Mouse (Mus musculus) lung, postnatal 25 days (tissue): Measurements from ENCODE around the gene Pmfbp1.
"Not testable (repeated sequence)": the region's sequence is repeated elsewhere in the genome, so short reads cannot be mapped to it uniquely, and the experiment has no call there.

Source experiments
- DNase-seq: peaks from one replicate; pipeline ENCODE4 v3.0.0; 2022; ENCODE audit warnings: low spot score

Pmfbp1 gene

DNA sequence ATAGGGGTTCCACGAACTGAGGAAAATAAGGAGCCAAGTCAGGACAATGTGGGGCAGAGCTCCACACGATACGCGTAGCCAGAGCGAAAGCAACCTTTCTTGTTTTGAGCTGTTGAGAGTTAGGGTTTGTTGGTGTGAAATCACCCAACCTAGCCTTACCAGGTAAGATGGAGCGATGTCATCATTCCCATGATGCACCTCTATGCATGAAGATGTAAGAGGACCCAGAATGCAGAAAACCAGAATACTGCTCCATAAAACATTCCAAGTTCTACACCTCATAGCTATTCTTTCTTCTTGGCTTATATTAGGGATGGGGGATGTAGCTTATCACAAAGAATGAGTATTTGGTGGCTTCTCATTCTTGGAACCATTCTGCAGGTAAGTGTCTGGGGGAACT is at the start of gene Pmfbp1:
Gene Pmfbp1 (plus strand): TSS at position 301 of the 400 bp plus-strand sequence.
- no peak for DNase-seq

DNA sequence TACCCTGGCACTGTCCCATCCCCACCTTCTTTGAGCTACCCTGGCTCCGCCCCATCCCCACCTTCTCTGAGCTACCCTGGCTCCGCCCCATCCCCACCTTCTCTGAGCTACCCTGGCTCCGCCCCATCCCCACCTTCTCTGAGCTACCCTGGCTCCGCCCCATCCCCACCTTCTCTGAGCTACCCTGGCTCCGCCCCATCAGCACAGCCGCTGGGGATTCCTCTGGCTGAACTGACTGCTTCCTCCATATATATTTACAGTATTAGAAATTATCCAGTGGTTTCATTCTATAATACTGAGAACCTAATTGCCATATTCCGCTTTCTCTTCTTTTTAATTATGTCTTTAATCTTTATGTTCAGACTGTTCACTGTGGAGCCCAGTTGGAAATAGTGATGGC is 46.9 kb upstream of the Pmfbp1 start:
- DNase-seq, result not testable (repeated sequence)

DNA sequence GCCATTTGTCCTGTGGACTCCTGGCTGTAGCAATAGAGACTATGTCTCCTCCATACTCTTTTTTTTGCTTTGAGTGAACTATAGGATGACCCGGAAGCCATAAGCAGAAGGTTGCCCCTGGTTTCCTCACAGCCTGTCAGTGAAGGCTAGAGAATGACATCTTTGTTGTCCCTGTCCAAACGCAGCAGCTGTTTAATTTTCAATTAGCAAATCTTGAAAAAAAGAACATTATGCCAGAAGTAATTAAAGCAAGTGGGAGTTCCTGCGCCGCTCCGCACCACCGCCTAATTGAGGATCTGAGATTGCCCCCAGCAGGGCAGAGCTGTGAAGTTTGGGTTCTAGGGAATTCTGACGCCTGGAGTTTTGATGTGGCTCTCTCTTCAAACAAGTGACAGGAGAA is 42.8 kb upstream of the Pmfbp1 start:
- no peak for DNase-seq

DNA sequence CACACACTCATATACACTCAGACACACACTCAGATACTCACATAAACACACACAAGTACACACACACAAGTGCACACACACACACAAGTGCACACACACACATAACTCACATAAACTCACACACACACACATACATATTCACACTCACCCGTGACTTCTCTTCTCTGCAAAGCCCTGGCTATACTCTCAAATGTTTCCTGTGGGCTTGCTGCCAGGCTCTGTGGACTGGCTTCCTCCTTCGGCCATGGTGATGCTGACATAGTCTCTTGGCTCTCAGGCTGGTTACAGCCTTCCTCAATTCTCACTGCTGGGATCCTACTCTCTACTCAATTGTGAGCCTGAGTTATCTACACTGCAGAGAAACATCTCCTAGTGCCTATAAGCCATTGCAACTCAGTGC is 38.7 kb upstream of the Pmfbp1 start:
- no peak for DNase-seq

DNA sequence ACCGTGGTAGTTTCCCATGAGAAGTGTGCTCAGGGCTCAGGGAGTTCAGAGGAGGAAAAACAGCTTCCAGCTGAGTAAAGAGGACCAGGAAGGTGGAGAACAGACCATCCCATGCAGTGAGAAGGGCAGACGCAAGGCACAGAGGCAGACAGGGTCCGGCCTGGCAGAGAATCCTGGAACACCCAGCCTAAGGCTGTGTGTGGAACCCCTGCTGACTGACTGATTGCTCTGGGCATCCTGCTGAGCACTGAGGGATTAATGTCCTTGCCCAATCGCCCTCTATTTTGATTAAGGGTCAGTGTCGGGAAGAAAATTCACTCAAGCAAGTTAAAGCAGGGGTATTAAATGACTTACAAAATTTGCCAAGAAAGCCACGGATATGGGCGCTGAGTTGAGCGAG is 36.4 kb upstream of the Pmfbp1 start:
- DNase-seq, result no peak

DNA sequence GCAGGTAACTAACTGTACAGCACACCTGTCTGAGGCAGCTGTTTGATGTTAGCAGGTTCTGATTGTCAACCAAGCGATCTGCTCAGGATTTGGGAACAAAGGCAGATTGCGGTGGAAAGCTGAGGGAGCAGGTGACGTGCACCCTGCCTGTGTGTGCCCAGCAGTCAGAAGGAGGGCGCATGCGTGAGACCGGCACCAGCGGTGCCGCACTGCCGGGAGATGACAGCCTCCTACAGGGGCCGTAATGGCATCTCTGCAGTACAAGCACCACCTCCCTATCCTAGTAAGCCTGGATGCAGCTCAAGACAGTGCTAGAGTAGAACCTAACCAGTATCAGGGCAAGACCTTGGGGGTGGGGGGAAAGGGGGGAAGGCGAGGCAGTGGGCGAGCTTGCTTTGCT is 35.2 kb upstream of the Pmfbp1 start:
- DNase-seq, result no peak

DNA sequence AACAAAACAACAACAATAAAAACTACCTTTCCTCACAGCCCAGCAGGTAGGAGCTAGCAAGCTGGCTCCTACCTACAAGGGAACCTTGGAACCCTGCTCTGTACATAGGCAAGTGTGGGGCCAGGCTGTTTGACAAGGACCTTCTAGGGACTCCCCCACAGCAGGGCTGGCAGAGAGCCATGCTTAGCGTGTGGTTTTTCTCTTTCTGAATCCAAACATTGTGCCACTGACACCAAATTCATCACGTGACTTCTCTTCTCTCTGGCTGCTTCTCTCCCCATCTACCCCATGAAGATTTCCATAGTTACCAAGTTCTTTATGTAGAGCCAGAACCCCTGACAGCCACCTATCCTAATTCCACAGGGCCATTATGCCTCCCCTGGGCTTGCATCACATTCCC is 30.8 kb upstream of the Pmfbp1 start:
- no peak for DNase-seq

DNA sequence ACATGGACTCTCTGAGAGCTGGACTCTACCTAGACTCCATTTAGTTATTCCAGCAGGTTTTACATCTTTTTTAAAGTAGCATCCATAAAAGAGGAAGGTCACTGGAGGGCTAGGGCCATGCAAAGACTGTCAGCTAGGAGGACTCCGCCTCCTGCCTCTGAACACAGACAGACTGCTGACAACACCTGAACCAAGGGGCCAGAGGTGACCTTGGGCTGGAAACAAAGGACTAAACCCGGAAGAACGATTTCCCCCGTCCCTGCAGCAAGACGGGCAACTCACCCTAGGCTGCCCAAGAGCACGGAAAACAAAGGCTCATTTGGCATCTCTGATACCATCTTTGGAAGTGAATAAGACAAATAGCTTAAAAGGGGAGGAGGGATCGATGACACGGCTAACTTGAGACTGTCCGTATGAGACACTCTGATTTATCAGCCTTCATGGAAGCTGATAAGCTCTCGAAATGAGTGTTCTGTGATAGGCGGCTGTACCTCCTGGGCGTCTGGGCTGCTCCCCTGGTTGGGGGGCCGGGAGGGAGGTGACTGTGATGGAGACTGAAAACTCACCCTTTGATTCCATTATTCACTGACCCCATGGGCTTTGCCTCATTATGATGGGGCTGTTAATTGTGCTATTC is 30.0 kb upstream of the Pmfbp1 start:
- no peak for DNase-seq

DNA sequence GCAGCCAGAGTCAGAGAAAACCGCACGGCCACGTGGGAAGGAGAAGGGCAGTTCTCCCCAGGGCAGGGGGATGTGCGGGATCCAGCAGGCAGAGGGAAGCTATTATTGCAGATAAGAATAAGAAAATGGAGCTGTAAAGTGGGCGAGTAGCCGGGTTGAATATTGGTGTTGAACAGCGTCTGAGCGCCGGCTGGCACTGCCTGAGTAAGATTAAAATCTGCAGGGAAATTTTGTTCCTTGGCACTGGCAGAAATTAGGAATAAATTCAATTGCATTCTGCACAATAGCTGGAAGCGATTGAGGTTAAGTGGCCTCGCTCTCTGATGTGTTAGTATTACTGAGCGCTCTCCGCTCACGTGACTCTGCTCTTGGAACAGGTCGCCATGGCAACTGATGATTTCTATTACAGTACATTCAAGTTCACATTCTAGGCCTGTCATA is 29.4 kb upstream of the Pmfbp1 start:
- DNase-seq, result peak; percentile 16

DNA sequence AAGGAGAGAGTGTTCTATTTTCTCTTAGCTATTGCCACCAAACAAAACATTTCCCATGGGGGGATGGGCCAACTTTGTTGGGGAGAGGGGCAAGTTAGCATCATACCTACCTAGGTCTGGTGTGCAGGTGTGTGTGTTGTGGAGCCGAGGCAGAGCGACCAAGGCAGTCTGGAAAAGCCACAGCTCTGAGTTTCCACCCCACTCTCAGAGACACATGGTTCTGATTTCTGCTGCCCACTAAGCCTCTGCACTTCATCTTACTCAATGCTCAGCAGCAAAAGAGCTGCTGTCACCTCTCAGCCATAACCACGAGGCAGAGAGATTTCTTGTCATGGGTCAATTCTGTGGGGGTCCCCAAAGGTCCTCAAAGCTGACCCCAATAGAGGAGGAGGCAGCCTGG is 28.8 kb upstream of the Pmfbp1 start:
- no peak for DNase-seq

DNA sequence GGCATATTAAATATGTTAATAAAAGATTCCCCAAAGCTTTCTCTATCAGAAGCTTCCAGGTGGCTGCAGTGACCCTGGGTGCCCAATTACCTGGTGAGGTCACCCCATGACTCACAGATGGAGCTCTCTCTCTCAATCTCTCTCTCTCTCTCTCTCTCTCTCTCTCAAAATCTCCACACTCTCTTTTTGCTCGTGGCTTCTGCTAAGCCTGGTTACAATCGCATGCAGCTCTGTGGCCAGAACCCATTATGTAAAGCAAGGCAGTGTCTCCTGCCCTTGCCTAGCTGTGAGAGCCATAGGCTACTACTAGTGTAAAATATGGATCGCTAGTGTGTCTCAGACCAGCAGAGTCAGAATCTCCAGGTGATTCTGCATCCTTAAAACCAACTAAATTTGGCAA is 28.1 kb upstream of the Pmfbp1 start:
- no peak for DNase-seq

DNA sequence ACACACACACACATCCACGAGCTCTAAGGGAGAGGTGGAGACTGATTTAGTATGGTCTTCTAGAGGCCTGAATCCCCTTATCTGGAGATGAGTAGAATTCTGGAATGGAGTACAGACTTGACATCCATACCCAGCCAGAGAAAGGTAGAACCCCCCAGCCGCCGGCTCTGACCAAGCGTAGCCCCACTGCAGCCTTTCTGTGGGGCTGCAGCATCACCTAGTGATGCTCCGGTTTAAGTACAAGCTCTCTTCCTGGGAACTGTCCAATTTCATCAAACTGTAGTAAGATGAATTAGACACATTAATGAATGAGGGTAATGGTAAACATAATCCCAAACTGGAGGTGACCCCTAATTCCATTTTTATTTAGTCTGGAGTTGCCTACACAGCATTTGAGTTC is 26.3 kb upstream of the Pmfbp1 start:
- no peak for DNase-seq

DNA sequence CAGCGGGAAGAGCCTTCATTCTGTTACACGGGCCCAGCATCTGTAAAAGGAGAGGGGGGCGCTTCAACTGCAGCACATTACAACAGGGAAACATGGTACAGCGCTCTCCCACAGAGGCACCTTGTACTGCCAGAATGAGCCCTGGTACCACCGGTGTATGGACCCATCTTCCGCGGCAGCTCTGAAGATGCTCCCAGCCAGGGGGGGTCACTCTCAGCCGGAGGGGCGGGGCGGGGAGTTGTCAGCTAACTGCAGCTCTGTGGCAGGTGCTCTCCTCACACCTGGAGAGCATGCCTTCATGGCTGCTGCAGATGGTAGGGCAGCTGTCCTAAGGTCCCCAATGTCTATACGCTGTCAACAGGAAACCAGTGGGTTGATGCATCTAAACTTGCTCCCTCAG is 25.7 kb upstream of the Pmfbp1 start:
- no peak for DNase-seq

DNA sequence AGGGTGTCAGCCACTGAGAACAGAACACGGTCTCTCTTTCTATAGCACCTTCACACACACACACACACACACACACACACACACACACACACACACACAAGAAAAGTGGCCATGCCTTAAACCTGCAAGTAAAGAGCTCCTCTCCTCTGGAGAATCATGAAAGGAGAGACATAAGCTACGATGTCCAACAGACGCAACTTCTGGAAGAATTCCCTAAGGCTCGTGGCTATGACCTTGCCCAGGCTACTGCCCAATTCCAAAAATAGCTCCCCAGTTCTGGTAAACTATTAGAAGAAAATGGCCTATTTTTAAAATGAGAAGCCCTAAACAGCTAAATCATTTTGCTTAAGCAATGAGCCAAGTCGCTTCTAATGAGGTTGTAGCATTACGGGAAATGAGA is 22.0 kb upstream of the Pmfbp1 start:
- no peak for DNase-seq

DNA sequence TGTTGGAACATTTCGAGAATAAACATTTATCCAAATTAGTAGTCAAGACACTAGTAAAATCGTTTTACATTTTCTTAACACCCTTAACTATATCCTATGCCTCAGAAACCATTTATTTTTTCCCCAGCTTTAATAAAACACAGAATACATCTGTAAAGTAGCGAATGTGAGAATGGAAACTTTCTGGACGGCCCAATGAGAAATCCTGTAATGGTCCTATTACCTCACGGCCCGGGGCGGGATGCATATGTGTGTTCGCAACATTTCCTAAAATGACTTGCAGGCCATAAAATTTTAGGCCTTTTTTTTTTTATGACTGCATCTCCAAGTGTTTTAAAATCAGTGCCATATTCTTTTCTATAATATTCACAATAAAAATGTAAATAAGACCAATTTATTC is 21.4 kb upstream of the Pmfbp1 start:
- no peak for DNase-seq

DNA sequence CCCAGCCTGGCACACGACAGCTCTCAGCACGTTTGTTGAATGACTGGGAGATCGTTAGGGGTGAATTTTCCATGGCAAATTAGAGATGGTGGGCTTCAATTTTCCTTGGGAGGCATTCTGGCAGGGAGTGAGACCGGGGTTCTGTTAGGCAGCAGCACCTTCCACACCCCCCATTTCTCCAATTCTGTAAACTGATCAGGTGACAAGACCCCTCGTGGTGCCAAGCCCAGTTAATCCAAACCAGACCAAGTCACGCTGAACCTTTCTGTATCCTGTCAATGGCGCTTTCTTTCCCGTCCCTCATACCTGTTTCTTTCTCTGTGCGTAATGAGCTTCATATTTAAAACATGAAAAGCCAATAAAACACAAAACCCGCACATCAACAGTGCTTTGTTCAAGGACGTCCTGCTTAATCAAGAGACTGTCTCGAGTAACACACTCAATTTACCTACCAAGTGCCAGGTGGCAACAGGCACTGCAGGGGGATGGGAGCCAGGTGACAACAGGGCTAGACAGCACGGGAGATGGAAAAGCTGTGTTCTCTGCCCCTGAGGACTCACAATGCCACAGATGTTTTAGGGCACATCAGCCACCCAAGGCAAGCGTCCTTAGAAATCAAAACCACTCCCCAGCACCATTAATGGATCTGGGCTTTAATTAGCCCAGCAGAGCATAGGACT is 19.2 kb upstream of the Pmfbp1 start:
- no peak for DNase-seq

DNA sequence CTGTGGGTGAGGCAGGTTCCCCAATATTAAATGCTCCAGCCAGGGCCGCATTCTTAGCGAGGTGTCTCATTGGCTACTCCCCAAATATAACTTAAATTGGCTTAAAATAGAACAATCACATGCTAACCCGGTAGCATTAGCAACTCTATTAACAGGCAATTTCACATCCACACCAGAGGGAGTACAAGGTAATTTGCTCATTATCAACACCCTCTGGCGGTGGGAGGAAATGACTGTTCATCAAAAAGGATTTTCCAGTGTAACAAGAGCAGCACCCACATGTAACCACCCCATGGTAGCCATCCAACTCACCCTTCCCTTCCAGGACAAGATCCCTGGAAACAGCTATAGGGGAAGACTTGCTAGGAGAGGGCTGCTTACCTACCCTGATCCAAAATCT is 18.4 kb upstream of the Pmfbp1 start:
- DNase-seq, result no peak

DNA sequence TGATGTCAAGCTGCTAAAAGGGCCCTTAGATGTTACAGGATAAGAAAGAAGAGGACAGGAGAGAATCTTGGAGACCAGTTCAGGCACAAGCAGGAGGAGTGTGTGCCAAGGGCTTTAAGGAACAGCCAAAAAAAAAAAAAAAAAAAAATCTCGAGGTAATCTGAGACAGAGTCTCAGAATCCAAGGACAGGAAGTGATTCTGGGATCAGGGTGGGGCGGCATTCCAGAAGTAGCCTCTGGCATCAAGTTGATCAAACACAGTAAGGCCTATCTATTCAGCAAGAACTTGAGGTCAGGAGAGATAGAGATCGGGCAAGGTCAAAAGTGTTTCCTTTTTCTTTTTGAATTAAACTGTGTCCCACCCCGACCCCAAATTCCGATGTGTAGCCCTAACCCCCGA is 15.2 kb upstream of the Pmfbp1 start:
- DNase-seq, result no peak

DNA sequence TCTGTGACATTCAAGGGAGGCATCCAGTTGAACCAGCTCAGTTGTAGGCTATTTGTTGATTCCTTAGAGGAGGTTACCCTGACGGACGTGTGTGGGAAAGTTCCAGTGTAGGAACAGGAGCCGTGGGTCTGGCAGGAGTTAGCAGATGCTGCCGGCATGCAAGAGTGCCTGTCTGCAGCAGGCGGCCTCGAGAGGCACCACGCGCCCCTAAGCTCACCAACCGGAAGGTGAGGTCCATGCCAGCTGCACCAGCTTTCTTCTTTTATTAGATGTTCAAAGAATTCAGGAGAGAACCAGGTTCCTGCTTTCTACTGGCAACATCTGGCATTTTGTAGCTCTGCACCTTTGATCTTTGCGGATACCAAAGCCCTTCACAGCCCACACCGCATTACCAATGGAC is 9.1 kb upstream of the Pmfbp1 start:
- no peak for DNase-seq

DNA sequence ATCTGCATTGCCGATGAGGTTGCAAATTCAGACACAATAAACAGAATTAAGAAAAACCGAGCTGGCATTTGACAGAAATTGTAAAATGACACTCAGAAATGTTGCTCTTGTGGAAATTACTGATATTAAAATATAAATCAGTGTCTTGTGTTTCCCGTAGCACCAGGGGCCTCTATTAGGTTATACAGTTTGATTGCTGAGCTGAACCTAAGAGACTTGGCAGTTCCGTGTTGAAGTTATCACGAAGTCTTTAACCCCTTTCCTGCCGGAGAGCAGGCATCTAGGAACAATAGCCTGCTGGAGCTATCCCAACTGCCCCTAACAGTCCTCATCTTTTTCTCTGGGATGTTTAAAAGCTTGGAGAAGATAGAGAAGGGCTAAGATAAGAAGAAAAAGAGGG is 8.3 kb upstream of the Pmfbp1 start:
- no peak for DNase-seq

DNA sequence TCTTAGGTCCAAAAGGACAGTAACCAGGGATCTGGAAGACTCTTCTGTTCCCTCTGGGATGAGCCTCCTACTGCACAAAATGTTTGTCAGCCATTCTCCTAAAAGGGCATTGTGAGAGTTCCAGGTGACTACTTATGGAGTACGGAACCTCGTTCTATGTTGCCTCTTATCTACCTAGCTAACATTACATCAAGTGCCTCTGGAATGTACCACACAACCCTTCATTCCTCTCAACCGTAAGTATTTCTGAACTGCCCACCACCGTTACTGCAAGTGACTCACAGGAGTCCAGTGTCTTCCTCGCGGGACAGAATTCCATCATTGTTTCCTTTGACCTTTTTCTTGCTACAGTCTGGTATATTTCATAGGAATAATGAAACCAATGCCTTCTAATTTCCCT is 1.0 kb upstream of the Pmfbp1 start:
- peak; percentile 14 for DNase-seq

DNA sequence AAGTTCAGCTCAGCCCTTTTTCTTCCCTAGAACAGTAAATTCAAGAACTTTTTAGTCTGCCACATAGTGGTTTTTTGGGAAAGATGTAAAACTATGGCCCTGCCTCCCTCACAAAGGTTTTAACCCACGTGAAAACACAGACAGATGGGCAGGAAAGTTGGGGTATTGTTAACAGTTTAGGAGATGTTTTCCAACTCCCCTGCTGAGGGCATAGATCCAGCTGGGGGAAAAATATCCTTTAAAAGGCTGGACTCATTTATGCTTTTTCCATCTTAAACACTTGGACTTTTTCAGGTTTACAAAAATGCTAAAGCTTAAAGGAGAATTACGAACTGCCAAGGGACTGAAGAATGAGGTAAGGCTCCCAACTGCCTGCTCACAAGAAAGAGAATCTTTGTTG is 774 bp downstream of the Pmfbp1 start:
- DNase-seq, result no peak

DNA sequence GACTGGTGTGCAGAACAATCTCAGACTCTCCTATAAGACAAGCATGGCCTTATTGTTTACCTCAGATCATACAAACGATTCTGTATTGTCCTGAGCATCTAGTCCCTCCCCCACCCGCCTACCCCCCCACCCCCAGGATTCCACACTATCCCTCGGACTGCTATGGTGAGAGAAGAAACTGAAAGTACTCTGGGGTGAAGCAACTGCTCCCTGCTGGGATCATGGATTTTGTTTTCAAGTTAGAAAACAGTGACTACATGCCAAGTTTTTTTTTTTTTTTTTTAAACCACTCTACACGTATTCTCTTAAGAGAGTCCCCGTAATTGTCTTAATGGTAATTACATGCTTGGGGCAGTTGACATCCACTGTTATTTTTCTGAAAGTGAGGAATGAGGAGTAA is 3.6 kb downstream of the Pmfbp1 start:
- DNase-seq, result no peak

DNA sequence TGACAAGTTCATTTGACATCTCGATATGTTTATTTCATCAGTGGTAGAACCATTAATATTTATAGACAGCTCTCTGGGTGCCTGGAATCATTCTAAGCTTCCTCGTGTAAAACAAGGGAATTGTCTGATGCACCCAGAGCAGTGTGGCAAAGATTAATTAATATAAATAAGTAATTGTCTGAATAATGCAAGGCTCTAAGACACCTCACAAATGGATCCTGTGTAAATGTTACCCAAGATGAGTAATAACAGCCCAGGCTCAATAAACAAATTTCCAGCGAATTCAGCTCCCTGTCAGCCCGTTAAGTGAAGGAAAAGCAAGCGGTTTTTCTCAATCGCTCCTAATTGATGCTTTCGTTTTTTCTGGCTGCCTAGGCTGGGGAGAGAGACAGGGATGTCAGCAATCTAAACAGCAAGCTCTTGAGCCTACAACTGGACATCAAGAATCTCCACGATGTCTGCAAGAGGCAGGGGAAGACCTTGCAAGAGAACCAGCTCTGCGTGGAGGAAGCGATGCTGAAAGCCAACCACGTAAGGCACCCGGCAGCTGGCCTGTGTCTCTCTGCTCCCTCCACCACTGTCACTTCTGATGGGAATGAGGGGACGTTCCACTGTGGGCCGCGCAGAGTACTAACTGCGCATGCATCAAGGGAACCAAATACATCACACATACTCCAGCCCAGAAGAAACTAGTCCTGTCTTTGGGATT is 5.3 kb downstream of the Pmfbp1 start:
- peak; percentile 25 for DNase-seq
